Mouse (Mus musculus) liver, embryonic 11.5 days (tissue): ENCODE data around the gene Bak1. TPM values are rescaled to one million over a fixed set of nuclear protein-coding genes. Genes with fewer than 3 reads are reported as not detected.

Experiments used
- ATAC-seq: fragments of 200-750 bp; cut with Nextera tagmentation; replicated peaks from 2 replicates; pipeline ENCODE4 v1.8.0; 2017; ENCODE audit warnings: moderate number of reproducible peaks, mild to moderate bottlenecking, moderate TSS enrichment, moderate library complexity; ENCODE audit not compliant: low FRiP score
- DNase-seq: peaks from one replicate; pipeline ENCODE4 v3.0.0-alpha.2; 2017; ENCODE audit warnings: low spot score
- H3K27ac ChIP-seq: fragments of 300-500 bp; sonication (generic); 2 replicates; pipeline ENCODE4 v1.5.1; 2014; ENCODE audit warnings: mild to moderate bottlenecking, low read depth, low read length, control low read depth
- H3K27me3 ChIP-seq: fragments of 300-500 bp; sonication (generic); replicated peaks from 2 replicates; pipeline ENCODE4 v1.6.1; 2014; ENCODE audit warnings: low read length, mixed read lengths; ENCODE audit not compliant: control insufficient read depth, insufficient read depth
- H3K36me3 ChIP-seq: fragments of 300-500 bp; sonication (generic); 2 replicates; pipeline ENCODE4 v1.6.1; 2014; ENCODE audit warnings: mild to moderate bottlenecking, low read length, moderate library complexity, mixed read lengths; ENCODE audit not compliant: control insufficient read depth, insufficient read depth
- H3K4me1 ChIP-seq: fragments of 300-500 bp; sonication (generic); replicated peaks from 2 replicates; pipeline ENCODE4 v1.6.1; 2014; ENCODE audit warnings: low read length, mixed read lengths; ENCODE audit not compliant: control insufficient read depth, insufficient read depth
- H3K4me2 ChIP-seq: fragments of 300-500 bp; sonication (generic); 2 replicates; pipeline ENCODE4 v1.6.1; 2014; ENCODE audit warnings: mild to moderate bottlenecking, control low read depth, moderate library complexity
- H3K4me3 ChIP-seq: fragments of 300-500 bp; sonication (generic); 2 replicates; pipeline ENCODE4 v1.5.1; 2014; ENCODE audit warnings: low read depth, low read length, control low read depth
- H3K9ac ChIP-seq: fragments of 300-500 bp; sonication (generic); 2 replicates; pipeline ENCODE4 v1.6.1; 2014; ENCODE audit warnings: low read depth, low read length, control low read depth
- H3K9me3 ChIP-seq: fragments of 300-500 bp; sonication (generic); 2 replicates; pipeline ENCODE4 v1.6.1; 2016; ENCODE audit warnings: low read length, inconsistent platforms, mixed read lengths; ENCODE audit not compliant: control insufficient read depth
- WGBS: fragments of 180-500 bp; shearing (Covaris S2); extraction: QIAGEN DNeasy Blood & Tissue Kit; methylation state at CpG from one replicate; pipeline ENCODE4 v1.1.7; 2014; 5-methylcytosine and 5-hydroxymethylcytosine counted together
- polyA plus RNA-seq: library from polyadenylated mRNA; unstranded; fragments of >200 nt; fragmentation: Nextera tagmentation; extraction: Ambion mirVana; gene quantifications from 2 replicates; pipeline ENCODE4 v1.2.1, GENCODE M21; 2014

The Bak1 gene
- polyA plus RNA-seq, 1 experiment from 2014 or later, result 11.3 TPM

DNA sequence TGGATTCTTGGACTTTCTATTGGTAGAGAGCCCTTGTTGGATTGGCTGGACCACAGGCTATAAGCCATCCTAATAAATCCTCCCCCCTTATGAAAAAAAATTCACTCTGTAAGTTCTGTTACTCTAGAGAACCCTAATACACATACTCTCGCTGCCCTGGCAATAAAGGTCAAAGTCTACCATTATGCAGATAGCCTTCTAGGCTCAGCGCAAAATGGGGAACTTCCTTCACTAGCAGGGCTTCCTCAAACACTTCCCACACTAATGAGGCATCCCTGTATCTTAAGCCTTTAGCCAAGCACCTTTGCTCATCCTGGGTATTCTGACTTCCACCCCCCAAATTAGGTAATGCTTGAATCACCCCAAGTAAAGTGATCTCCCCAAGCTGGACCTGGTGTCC is 20.5 kb downstream of the Bak1 start:
- Histone ChIP-seq H3K36me3 (no peaks in the 10 kb centered on the region), H3K9me3 (no peaks in the 10 kb centered on the region; the same call in 1 of the 2 replicates), H3K4me2 (no peak overlapping the region), H3K4me3 (no peak overlapping the region), H3K9ac (no peak overlapping the region), H3K27ac (no peak overlapping the region), H3K4me1 (peaks cover 16% of the 10 kb centered on the region), H3K27me3 (no peaks in the 10 kb centered on the region; the same call in 1 of the 2 replicates)
- no peak for ATAC-seq
- no peak for DNase-seq
- WGBS, result 48% methylated on average over 2 of the region's 2 CpGs

DNA sequence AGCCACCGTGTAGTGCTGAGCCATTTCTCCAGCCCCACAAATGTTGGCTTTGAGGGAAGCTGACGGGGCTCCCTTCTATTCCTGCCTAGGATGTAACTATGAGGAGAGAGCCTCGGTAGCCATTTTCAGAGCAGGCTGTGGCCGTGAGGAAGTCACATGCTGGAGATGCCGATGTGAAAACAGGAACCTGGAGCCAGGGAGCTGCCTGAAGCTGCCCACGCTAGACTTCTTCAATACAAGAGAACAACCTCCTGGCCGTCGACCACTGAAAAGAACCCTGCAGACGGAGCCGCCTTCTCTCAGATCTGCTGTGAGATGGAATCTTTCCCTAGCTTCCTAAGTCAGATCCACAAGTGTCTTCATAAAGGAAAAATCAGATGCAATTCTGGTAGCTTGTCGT is 23.2 kb downstream of the Bak1 start:
- H3K4me1 ChIP-seq, result peaks cover 3% of the 10 kb centered on the region; the same call in 1 of the 2 replicates
- no peak overlapping the region for H3K4me2 ChIP-seq
- H3K4me3 ChIP-seq, result no peak overlapping the region
- H3K27ac ChIP-seq, result no peak overlapping the region
- DNase-seq (no peak), ATAC-seq (no peak)
- H3K9me3 ChIP-seq, result no peaks in the 10 kb centered on the region; the same call in 1 of the 2 replicates
- no peaks in the 10 kb centered on the region for H3K36me3 ChIP-seq
- 34% methylated on average over 11 of the region's 11 CpGs for WGBS
- H3K27me3 ChIP-seq, result no peaks in the 10 kb centered on the region; the same call in 1 of the 2 replicates
- H3K9ac ChIP-seq, result no peak overlapping the region

- ATAC-seq (no peak), DNase-seq (no peak)
- peaks cover 3% of the 10 kb centered on the region; the same call in 1 of the 2 replicates for H3K4me1 ChIP-seq
- no peak overlapping the region for H3K4me2 ChIP-seq
- H3K9ac ChIP-seq, result no peak overlapping the region
- H3K9me3 ChIP-seq, result no peaks in the 10 kb centered on the region; the same call in 1 of the 2 replicates
- H3K27ac ChIP-seq, result no peak overlapping the region
- H3K27me3 ChIP-seq, result no peaks in the 10 kb centered on the region; the same call in 1 of the 2 replicates
- WGBS, result 37% methylated on average over 19 of the region's 19 CpGs
- H3K4me3 ChIP-seq, result no peak overlapping the region
- no peaks in the 10 kb centered on the region for H3K36me3 ChIP-seq
These were observed 23.8 kb downstream of the Bak1 start for GRCm38 (mm10) chr17:27004903-27005485.

DNA sequence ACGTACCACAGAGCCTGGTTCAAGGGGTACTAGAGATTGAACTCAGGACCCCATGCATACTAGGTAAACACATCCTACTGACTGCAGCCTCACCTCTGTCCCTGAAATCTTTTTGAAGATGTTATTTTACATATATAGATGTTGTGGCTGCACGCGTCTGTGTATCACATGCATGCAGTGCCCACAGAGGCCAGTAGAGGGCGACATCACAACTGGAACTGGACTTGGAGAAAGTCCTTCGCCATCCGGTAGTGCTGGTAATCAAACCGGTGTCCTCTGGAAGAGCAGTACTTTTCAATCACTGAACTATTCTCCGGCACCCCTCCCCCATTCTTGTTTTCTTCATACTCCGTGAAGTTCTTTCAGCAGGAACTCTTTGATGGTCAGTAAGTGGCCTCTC is 24.4 kb downstream of the Bak1 start:
- no peak overlapping the region for H3K4me2 ChIP-seq

DNA sequence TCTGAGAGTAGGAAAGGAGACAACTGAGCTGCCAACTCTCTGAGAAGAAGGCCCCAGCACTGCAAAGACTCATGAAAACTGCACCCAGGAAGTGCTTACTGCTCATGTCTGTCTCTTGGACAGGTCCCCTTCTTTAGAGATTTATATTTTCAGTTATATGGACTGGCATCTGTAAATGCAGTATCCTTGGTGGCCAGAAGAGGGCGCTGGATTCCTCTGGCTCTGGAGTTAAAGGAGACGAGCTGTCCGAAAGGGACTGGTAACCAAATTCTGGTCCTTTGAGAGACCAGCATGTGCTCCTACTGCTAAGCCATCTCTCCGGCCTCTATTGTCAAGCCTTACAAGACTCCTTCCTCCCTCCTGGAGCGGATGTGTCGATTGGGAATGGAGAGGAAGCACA is 26.9 kb downstream of the Bak1 start:
- no peak overlapping the region for H3K4me2 ChIP-seq
- no peak overlapping the region for H3K9ac ChIP-seq
- WGBS, result 34% methylated on average over 6 of the region's 6 CpGs
- no peak overlapping the region for H3K4me3 ChIP-seq
- H3K9me3 ChIP-seq, result no peaks in the 10 kb centered on the region; the same call in 1 of the 2 replicates
- H3K4me1 ChIP-seq, result peaks cover 3% of the 10 kb centered on the region; the same call in 1 of the 2 replicates
- DNase-seq (no peak), ATAC-seq (no peak)
- H3K36me3 ChIP-seq, result no peaks in the 10 kb centered on the region
- H3K27ac ChIP-seq, result no peak overlapping the region
- no peaks in the 10 kb centered on the region; the same call in 1 of the 2 replicates for H3K27me3 ChIP-seq

More for the DNA sequence above, 24.4 kb downstream of the Bak1 start:
- H3K4me1 ChIP-seq, result peaks cover 3% of the 10 kb centered on the region; the same call in 1 of the 2 replicates
- H3K9ac ChIP-seq, result no peak overlapping the region
- no peaks in the 10 kb centered on the region; the same call in 1 of the 2 replicates for H3K9me3 ChIP-seq
- H3K27me3 ChIP-seq, result no peaks in the 10 kb centered on the region; the same call in 1 of the 2 replicates
- 30% methylated on average over 9 of the region's 9 CpGs for WGBS
- peak; percentile 68 for DNase-seq
- H3K4me3 ChIP-seq, result no peak overlapping the region
- H3K36me3 ChIP-seq, result no peaks in the 10 kb centered on the region
- no peak overlapping the region for H3K27ac ChIP-seq
- no peak for ATAC-seq

- ATAC-seq (no peak), DNase-seq (no peak)
- peaks cover 3% of the 10 kb centered on the region; the same call in 1 of the 2 replicates for H3K4me1 ChIP-seq
- H3K9ac ChIP-seq, result no peak overlapping the region
- no peak overlapping the region for H3K4me3 ChIP-seq
- H3K27me3 ChIP-seq, result no peaks in the 10 kb centered on the region; the same call in 1 of the 2 replicates
- no peak overlapping the region for H3K4me2 ChIP-seq
- H3K9me3 ChIP-seq, result no peaks in the 10 kb centered on the region; the same call in 1 of the 2 replicates
- 71% methylated on average over 7 of the region's 7 CpGs for WGBS
- no peaks in the 10 kb centered on the region for H3K36me3 ChIP-seq
- H3K27ac ChIP-seq, result no peak overlapping the region
These were observed 27.7 kb downstream of the Bak1 start for GRCm38 (mm10) chr17:27001151-27001550.

DNA sequence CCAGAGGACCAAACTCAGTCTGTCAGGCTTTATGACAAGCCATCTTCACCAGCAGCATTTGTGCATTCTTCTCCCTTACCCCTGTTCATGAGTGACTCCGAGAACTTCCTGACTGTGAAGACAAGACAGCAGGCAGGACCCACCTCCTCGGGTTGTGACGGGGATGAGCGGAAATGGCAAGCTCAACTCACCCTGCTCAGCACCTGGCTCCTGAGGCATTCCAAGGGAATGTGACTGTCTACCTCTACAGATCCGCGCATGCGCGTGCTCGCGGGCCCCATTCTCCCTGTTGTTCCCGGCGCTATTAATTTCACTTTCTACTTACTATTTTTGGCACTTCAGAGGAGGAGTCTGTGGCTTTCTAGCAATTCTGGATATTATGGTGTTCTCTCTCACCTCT is 28.8 kb downstream of the Bak1 start:
- WGBS, result 70% methylated on average over 12 of the region's 12 CpGs
- Histone ChIP-seq H3K9ac (no peak overlapping the region), H3K9me3 (no peaks in the 10 kb centered on the region; the same call in 1 of the 2 replicates), H3K4me2 (no peak overlapping the region), H3K27ac (no peak overlapping the region), H3K27me3 (no peaks in the 10 kb centered on the region; the same call in 1 of the 2 replicates), H3K4me1 (peaks cover 9% of the 10 kb centered on the region; the same call in 1 of the 2 replicates), H3K36me3 (no peaks in the 10 kb centered on the region), H3K4me3 (no peak overlapping the region)
- no peak for ATAC-seq
- DNase-seq, result no peak

- H3K27ac ChIP-seq, result no peak overlapping the region
- 65% methylated on average over 15 of the region's 15 CpGs for WGBS
- DNase-seq (no peak), ATAC-seq (no peak)
- H3K27me3 ChIP-seq, result no peaks in the 10 kb centered on the region
- H3K4me3 ChIP-seq, result no peak overlapping the region
- no peak overlapping the region for H3K4me2 ChIP-seq
- no peaks in the 10 kb centered on the region for H3K9me3 ChIP-seq
- H3K36me3 ChIP-seq, result no peaks in the 10 kb centered on the region
- H3K4me1 ChIP-seq, result peaks cover 5% of the 10 kb centered on the region; the same call in 1 of the 2 replicates
- no peak overlapping the region for H3K9ac ChIP-seq
These were observed 30.5 kb downstream of the Bak1 start for GRCm38 (mm10) chr17:26998283-26998682.

- WGBS, result 72% methylated on average over 4 of the region's 4 CpGs
- ATAC-seq, result no peak
These were observed 31.1 kb downstream of the Bak1 start for GRCm38 (mm10) chr17:26997661-26998060.

More at GRCm38 (mm10) chr17:26997661-26998060, 31.1 kb downstream of the Bak1 start:
- H3K9me3 ChIP-seq, result no peaks in the 10 kb centered on the region
- H3K9ac ChIP-seq, result no peak overlapping the region
- H3K27me3 ChIP-seq, result no peaks in the 10 kb centered on the region
- DNase-seq, result no peak
- H3K36me3 ChIP-seq, result no peaks in the 10 kb centered on the region
- H3K4me2 ChIP-seq, result no peak overlapping the region
- peaks cover 5% of the 10 kb centered on the region; the same call in 1 of the 2 replicates for H3K4me1 ChIP-seq
- H3K4me3 ChIP-seq, result no peak overlapping the region
- H3K27ac ChIP-seq, result no peak overlapping the region
